Mouse (Mus musculus) bone marrow, adult 2 months (tissue): ENCODE measurements at regions not wholly inside any gene's neighbourhood (a gene's known extent, or its start where the extent isn't known, plus 50 kb on each side); places are given as distances from the start of the nearest gene placed in this dataset.

ENCODE experiments used
- H3K27ac ChIP-seq: fragments of 200-500 bp; 2 replicates; pipeline ENCODE4 v1.5.1; 2012; ENCODE audit warnings: low read depth, mild to moderate bottlenecking, control low read depth, inconsistent platforms, low read length; ENCODE audit not compliant: control insufficient read depth, poor library complexity, insufficient read depth
- H3K4me1 ChIP-seq: fragments of 200-500 bp; 2 replicates; pipeline ENCODE4 v1.6.1; 2011; ENCODE audit warnings: low read length; ENCODE audit not compliant: control insufficient read depth, insufficient read depth
- H3K4me3 ChIP-seq: fragments of 200-500 bp; replicated peaks from 2 replicates; pipeline ENCODE3; 2011; ENCODE audit warnings: mild to moderate bottlenecking, low read depth, low read length, control low read depth; ENCODE audit not compliant: control insufficient read depth
- CTCF ChIP-seq: fragments of 200-500 bp; IDR thresholded peaks from 2 replicates; pipeline ENCODE4 v1.5.1; 2011; ENCODE audit warnings: low read length, control low read depth; ENCODE audit not compliant: control insufficient read depth, insufficient read depth
- POLR2A ChIP-seq: fragments of 200-500 bp; IDR thresholded peaks from 2 replicates; pipeline ENCODE4 v1.6.1; 2011; ENCODE audit warnings: low read depth, mild to moderate bottlenecking, control low read depth, low read length, borderline replicate concordance; ENCODE audit not compliant: control insufficient read depth
- WGBS: fragments of 180-500 bp; shearing (Covaris S2); methylation state at CpG from one replicate; pipeline ENCODE4 v1.1.7; 2018; 5-methylcytosine and 5-hydroxymethylcytosine counted together

DNA sequence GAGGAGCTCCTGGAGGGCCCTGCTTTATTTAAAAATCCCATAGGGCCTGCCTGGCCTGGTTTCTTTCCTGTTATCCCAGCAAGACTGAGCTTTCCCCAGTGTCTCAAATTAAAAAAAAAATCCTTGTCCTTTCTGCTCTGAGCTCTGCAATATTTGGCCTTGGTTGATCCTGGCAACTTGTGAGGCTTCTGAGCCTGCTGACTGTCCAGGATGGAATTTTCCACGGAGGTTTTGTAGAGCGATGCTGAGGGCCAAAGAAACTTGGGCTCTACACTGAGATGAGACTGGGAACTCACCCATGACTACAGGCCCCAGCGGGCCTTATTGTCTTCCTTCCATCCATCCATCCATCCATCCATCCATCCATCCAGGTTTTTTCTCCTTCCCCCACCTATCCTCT, 259.8 kb downstream of the Dhx35 start:
- no peaks in the 10 kb centered on the region for H3K4me1 ChIP-seq
- 82% methylated on average over 3 of the region's 3 CpGs for WGBS
- TF ChIP-seq CTCF = no peak
- TF ChIP-seq POLR2A = no peak
- H3K4me3 ChIP-seq = no peak overlapping the region
- no peak overlapping the region for H3K27ac ChIP-seq

GRCm38 (mm10) chr2:159055780-159056179, 261.2 kb downstream of the Dhx35 start:
- Histone ChIP-seq H3K27ac (no peak overlapping the region), H3K4me3 (no peak overlapping the region), H3K4me1 (no peaks in the 10 kb centered on the region)
- TF ChIP-seq CTCF (no peak), POLR2A (no peak)
- WGBS = 64% methylated on average over 6 of the region's 6 CpGs

DNA sequence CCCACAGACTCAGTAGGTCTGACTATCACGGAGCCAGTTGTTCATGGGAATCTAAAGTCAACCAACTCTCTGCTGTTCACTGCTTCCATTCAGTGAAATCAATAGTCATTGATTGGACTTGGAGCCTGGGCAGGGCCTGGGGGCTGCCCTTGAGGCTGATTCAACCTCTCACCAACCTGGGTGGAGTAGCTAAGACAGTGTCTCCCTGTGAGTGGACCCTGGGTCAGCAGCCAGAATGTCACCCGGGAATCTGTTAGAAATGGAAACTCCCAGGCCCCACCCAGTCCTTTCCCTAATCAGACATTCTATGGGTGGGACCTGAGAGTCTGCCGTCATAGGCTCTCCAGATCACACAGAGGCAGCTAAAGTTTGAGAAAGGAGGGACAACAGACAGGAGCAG, 262.4 kb downstream of the Dhx35 start:
- H3K27ac ChIP-seq = no peak overlapping the region
- WGBS = 73% methylated on average over 3 of the region's 3 CpGs
- H3K4me1 ChIP-seq = no peaks in the 10 kb centered on the region
- TF ChIP-seq POLR2A (no peak), CTCF (no peak)
- H3K4me3 ChIP-seq = no peak overlapping the region

- TF ChIP-seq POLR2A = no peak
- TF ChIP-seq CTCF = no peak
- no peaks in the 10 kb centered on the region for H3K4me1 ChIP-seq
- no peak overlapping the region for H3K4me3 ChIP-seq
- 63% methylated on average over 5 of the region's 5 CpGs for WGBS
- H3K27ac ChIP-seq = no peak overlapping the region
Observed at GRCm38 (mm10) chr2:159057506-159057905, 262.9 kb downstream of the Dhx35 start.

DNA sequence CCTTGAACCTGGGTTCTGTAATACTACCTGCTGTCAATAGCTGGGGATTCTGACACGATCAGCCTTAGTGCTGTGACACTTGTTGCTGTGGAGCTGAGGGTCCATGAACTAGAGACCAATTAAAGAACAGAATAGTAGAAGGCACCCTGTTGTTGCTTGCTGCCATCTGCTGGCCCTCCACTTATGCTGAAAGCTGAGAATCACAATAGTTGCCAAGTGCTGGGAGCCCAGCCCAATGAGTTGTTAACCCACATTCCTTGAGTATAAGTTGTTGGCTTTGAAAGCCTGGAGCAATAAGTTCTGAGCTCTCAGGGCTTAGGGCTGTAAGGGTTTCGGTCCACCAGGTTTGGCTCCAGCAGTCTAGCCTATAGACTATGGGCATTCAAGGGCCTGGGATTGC, 267.7 kb downstream of the Dhx35 start:
- H3K4me3 ChIP-seq = no peak overlapping the region
- no peak overlapping the region for H3K27ac ChIP-seq
- TF ChIP-seq CTCF (no peak), POLR2A (no peak)
- WGBS = 70% methylated on average over 2 of the region's 2 CpGs
- no peaks in the 10 kb centered on the region for H3K4me1 ChIP-seq

- 40% methylated on average over 2 of the region's 2 CpGs for WGBS
- Histone ChIP-seq H3K4me1 (no peaks in the 10 kb centered on the region), H3K4me3 (no peak overlapping the region), H3K27ac (no peak overlapping the region)
- TF ChIP-seq POLR2A = no peak
- TF ChIP-seq CTCF = no peak
Observed at GRCm38 (mm10) chr2:159062666-159063065, 268.1 kb downstream of the Dhx35 start.

GRCm38 (mm10) chr2:159064403-159064970, 269.9 kb downstream of the Dhx35 start:
- Histone ChIP-seq H3K27ac (no peak overlapping the region), H3K4me3 (no peak overlapping the region), H3K4me1 (no peaks in the 10 kb centered on the region)
- TF ChIP-seq POLR2A = no peak
- TF ChIP-seq CTCF = no peak
- 83% methylated on average over 9 of the region's 9 CpGs for WGBS

- TF ChIP-seq POLR2A (no peak), CTCF (no peak)
- Histone ChIP-seq H3K27ac (no peak overlapping the region), H3K4me3 (no peak overlapping the region), H3K4me1 (no peaks in the 10 kb centered on the region)
- whole genome bisulfite sequencing = 62% methylated on average over 7 of the region's 7 CpGs
Observed at GRCm38 (mm10) chr2:159067506-159067905, 272.9 kb downstream of the Dhx35 start.
